Mouse (Mus musculus) myocyte (in vitro differentiated cells): ENCODE measurements at regions not wholly inside any gene's neighbourhood (a gene's known extent, or its start where the extent isn't known, plus 50 kb on each side); places are given as distances from the start of the nearest gene placed in this dataset.

ENCODE experiments used
- MAX ChIP-seq: IDR thresholded peaks from one replicate; pipeline ENCODE4 v1.6.1; 2011; ENCODE audit warnings: low read depth, mild to moderate bottlenecking, control low read depth
- POLR2A ChIP-seq: IDR thresholded peaks from one replicate; pipeline ENCODE4 v1.6.1; 2011; ENCODE audit warnings: low read depth, mild to moderate bottlenecking, control low read depth, moderate library complexity; ENCODE audit not compliant: insufficient read length
- POLR2AphosphoS2 ChIP-seq: IDR thresholded peaks from one replicate; pipeline ENCODE4 v1.6.1; 2011; ENCODE audit warnings: low read depth, control low read depth; ENCODE audit not compliant: insufficient read length
- TCF3 ChIP-seq: IDR thresholded peaks from one replicate; pipeline ENCODE4 v1.6.1; 2011; ENCODE audit warnings: low read depth, control low read depth; ENCODE audit not compliant: insufficient read length
- USF1 ChIP-seq: IDR thresholded peaks from one replicate; pipeline ENCODE4 v1.6.1; 2011; ENCODE audit warnings: low read depth, mild to moderate bottlenecking, control low read depth, moderate library complexity

DNA sequence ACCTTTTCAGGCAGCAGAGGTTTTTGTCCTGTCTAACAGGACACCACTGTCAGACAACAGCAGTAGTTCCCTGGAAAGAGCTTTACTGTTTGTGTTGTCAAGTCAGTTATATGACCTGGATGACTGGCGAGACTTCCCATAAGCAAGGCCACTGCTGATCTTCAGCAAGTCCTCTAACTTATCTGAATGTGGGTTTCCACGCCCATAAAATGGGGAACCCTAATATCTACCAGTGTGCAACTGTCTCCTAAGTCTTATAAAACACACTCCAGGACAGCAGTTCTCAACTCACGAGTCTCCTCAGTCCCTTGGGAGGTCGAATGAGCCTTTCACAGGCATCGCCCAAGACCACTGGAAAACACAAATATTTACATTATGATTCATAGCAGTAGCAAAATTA lies 232.9 kb downstream of the Sp3 start:
- no peak for TF ChIP-seq TCF3
- TF ChIP-seq USF1: no peak
- TF ChIP-seq MAX: no peak
- TF ChIP-seq POLR2A: no peak
- TF ChIP-seq POLR2AphosphoS2: no peak
